Mouse (Mus musculus) brain, adult 2 months (tissue): ENCODE measurements around the gene Hoxc5.
A peak's percentile ranks its signal among the peaks of the same experiment; 100 is the strongest.

ENCODE experiments used
- DNase-seq: peaks from one replicate; pipeline ENCODE4 v3.0.0; 2011; ENCODE audit warnings: low read depth, low spot score

Gene Hoxc5

DNA sequence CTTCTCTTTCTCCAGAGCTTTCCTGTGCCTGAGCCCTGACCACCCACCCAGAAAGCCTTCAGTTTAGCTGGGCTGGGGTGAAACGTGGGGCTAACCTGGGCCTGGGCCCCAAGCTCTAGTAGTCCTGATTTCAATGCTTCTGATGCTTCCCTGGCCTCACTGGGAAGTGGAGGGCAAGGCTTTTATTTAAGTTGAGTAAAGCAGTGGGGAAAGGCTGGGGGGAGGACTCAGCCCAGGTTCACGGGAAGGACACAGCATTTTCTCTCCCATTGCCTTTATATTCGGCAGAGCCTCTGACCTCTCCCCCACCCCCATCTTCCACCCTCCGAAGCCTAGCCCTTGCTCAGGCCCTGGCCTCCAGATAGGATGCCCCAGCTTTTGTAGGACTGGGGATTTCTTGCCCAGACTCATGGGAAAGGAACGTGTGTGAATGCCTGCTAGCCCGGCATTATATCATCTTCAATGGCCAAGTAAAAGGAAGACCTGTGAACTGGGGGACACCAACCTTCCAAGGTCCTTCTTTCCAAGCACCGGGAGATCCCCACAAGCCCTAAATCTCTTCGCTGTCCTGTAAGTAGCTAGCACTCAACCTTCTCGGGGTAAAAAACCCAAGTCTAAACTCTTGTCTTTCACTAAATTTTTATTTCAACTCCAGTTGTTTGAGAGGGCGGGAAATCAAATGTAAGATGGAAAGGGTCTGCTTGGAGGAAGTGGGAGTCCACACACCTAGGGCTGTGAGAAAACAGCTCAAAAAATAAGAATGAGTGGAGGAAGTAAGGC lies 71.6 kb downstream of the Hoxc5 start:
- no peak for DNase-seq

DNA sequence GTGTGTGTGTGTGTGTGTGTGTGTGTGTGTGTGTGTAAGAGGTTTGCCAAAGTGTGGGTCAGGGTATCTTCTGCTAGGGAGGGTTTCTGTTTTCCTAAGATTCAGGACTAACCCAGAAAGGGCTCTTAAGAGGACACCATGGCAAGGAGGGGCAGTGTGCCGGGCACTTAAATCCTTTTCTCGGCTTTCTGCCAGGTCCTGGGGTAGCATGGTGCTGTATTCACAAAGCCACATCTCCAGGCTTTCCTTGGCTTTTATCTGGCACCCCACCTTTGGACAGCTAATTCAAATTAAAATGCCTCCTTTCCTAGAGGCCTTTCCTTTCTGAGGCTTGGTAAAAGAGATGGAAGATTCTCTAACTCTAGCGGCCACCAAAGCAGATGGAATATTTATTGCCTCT lies 72.4 kb downstream of the Hoxc5 start:
- DNase-seq, result no peak

DNA sequence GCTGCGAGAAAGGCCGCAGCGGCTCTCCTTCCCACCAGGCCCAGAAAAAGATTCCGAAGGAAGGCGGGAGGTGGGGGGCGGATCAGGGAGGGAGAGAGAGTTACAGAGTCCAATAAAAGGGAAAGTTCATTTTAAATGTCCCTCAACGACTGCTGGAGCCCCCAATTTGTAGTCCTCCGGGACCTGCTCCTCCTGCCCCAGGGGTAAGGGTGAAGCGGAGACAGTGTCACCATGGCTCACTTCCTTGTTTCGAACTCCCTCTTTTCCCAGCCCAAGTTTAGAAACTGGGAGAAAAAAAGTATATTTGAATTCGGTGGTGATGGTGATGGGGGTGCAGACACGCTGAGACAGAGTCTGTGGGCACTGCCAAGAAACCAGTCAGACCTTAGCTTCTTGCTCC lies 73.4 kb downstream of the Hoxc5 start:
- no peak for DNase-seq

DNA sequence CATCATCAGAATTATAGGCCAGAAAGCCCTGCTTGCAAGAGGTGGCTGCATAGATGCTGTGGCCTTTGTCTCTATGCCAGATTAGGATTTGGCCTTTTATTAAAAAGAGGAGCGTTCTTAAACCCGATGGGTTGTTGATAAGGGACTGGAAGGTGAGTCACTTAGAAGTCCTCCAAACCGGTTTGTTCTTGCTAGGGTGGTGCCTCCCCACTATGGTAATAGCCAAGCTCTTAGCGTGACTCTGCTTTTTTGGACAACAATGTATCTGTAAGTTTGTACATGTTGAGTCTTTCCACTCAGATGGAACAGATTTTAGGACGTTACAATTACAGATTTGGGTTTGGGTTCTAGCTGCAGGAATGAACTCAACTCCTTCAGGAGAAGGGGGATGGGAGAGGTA lies 74.4 kb downstream of the Hoxc5 start:
- no peak for DNase-seq

DNA sequence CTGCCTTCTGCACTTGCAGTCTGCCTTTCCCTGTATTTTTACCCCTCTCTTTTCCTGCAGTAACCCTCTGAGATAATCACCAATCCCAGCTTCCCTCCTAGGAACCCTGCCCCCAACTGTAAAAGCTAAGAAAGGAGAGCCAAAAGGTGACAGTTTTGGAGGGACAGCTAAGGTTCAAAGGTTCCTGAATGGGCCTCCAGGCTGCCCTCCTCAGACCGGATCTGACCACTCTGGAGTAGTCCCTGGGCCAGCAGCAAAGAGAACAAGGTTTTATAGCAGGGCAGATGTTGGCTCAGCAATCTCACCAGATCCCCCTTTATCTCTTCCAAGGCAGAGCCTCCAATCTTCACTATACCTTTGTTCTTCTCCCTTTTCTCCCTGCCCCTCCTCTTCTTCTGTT lies 75.0 kb downstream of the Hoxc5 start:
- no peak for DNase-seq

DNA sequence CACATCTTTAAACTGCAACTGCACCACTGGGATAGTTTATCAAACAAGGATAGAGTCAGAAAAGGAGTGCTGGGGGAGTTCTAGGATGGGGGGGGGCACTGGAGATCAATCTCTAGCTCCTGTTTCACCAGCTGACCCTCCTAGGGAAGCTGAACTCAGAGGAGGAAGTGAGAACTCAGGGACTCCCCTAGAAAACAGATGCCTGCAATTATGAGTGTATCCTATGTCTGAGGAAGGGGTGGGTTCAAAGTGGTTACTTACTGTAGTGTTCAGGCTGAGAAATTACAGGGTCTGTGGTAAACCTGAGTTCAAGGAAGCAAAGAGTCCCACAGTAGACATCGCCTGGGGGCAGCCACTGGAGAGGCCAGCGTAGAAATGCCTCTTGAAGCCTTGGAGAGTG lies 84.4 kb downstream of the Hoxc5 start:
- DNase-seq, result no peak

DNA sequence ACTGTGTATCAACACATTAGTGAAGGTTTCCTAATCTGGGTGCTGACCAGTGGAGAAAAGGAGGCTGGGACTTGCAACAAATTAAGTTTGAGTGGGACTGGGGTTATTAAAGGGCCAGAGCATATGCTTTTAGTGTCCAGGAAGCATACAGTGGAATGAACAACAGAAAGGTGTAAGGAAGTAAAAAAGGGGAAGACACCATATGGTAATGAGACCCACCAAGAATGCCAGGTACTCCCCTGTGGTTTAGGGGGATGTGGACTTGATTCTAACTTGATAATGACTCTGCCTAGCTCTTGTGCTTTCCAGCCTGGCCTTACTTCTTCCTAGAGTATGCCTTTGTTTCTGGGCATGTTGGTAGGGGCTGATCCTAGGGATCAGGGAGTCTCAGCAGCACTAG lies 86.0 kb downstream of the Hoxc5 start:
- DNase-seq, result no peak

DNA sequence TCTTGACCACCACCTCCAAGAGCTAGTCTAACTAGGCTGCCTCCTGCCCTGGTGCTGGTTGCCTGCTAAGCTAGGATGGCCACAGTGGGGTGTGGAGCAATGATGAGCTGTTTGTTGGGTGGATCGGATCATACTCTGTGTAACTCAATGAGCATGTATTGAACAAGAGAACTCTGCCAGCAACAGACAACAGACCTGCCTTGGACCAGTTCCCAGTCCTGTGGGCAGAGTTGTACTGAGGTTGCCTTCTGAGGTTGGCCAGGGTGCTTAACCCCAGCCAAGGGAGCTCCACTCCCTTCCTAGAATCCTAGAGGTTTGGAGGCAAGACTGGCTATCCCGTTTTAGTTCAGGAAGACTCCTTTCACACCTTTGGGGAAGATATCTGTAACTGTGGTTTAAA lies 89.2 kb downstream of the Hoxc5 start:
- no peak for DNase-seq

DNA sequence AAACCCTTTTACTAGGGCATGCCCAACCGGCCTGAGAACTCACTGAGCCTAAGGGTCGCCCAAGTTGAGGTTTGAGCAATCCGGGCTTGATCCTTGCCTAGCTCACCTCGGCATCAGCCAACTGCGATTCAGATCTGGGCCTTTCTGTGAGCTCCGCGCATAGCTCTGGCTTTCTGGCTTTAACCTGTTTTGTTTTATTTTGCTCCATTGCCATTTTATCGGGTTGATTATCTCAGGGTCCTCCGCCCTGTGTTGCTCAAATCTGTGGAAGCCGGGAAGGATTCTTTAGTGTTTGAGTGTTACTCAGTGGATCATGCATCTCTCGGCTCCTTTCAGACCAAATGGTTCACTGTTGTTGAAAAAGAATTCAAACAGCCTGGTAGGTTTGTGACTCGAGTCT lies 91.5 kb downstream of the Hoxc5 start:
- DNase-seq, result no peak

DNA sequence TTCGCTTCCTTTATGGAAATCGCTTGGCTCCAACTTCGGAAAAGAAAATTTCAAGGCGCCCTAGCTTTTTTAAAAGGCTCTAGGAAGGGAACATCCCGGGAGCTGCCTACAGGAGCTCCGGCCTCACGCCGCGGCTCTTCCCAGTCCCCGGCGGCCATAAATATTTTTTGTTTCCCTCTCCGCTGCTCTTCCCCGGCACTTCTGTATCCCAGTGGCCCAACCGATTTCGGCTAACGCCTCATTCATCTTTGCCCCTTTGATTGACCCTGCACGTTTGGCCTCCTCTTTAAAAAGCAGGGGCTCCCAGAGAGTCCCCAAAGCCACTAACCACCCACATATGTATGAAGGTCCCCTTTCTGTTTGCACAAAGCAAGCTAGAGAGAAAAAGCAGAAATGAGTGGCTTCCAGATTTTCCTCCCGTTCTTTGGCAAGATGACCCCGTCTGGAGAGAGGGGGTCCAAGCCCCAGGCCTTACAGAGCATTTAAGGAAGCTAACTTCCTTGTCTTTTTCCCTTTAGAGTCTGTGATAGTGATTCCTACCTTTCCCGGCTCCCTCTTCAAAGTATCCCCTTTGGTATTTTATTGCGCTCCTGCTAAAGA lies 92.2 kb downstream of the Hoxc5 start:
- DNase-seq, result no peak

DNA sequence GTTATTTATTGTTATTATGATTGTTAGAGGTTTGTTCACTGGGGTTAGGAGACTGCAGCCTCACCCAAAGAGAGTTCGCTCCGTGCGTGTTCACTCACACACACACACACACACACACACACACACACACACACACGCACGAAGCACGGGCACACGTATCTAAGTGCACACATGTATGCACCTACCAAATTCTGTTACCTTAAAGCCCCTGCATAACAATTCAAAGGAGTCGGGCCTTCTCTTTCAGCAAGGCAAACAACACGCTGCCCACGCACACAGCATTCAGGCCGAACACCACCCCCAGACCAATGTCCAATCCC lies 92.7 kb downstream of the Hoxc5 start:
- no peak for DNase-seq

DNA sequence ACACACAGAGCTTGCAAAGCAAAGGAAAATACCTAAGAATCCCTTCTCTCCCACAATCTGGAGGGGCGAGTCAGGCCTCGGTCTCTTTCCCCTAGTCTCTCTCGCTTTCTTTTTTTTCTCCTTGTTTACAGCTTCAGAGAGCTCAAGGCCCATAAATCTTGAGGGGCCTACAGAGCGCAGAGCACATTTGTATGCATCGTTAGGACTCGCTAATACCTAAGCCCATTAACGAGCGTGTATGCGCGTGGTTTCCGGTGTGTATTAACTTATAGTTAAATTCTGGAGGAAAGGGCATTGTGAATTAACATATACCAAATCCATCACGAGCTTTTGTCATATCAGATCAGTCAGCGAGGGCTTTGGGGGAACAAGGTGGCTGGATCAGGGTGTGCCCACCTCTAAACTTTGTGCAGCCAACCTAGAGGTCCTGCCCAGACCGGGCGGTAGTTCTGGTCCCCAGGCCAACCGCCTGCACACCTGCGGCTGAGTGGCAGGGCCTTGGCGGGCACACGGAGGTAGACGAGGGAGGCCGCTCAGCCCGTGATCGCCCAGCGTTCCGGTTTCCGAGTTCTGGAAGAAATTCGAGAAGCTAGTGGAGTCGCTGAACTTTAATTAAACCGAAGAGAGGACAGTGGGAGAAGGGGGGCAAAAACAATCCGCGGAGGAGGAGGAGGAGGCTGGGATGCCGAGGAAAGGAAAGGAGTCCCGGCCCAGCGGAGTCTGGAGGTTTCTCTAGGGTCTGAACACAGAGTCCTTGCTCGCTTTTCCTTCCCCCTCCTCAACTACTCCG lies 93.3 kb downstream of the Hoxc5 start:
- no peak for DNase-seq

DNA sequence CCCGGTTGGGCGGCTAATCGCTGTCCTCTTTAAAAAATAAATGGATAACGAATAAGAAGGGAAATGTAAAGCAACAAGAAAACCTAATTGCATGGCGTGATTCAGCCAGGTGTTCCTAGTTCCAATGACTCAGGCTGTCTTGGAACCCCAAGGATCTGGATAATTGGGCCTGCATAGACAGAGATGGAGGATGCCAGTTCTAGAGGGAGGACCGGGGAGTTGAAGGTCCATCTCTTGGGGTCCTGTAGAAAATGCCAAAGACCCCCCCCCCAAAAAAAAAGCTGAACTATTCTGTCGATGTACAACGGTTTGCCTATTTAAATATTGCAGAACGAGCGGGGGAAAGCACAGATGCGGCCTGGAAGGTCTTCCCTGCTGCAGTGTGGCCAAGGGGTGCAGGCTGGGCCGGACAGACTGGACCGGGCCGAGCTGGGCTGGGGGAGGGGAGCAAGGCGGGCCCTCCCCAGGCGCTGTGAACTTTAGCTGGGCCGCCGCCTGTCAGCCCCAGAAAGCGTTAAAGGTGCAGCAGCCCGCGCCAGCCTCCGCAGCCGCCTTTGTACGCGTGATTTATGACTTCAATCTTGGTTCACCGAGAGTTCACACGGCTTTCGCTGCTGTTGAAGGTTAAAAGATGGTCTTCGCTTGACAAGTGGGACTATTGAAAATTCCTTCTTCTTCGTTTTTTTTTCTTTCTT lies 94.0 kb downstream of the Hoxc5 start:
- peak; percentile 12 for DNase-seq

DNA sequence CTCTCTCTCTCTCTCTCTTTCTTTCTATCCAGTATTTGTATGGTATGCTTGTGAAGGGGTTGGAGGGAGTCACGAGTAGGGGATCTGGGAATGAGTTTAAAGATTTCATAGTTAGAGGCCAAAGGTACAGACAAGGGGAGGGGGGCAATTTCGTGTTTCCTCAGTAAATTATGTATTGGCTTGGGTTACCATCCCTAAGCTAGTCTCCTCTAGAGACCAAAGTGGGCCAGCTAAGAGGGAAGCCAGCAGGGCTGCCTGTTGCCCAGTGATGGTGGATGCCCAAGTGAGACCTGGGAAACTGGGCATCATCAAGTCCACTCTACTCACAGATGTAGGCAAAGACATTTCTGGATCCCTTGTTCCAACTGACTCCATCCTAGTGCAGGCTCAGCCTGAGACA lies 94.7 kb downstream of the Hoxc5 start:
- no peak for DNase-seq

DNA sequence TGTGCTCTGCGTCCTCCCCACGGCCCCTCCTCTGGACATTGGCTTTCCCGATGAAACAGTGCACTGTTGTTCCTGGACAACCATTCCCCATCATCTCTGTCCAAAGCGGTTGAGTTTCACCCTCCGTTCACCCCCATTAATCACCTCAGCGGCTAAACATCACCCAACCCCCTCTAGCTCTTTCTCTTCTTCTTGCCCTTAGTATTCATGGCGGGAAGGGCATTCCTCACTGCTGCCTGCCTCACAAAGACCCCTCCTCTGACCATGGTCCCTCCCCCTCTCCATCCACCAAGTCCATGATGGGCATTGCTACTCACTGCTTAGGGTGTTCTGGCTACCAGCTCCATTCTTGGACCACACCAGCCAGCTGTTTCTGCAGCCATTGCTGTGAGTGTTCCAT lies 98.4 kb downstream of the Hoxc5 start:
- DNase-seq, result no peak
